Mouse (Mus musculus): ENCODE results near the gene Grb10. TPM values are rescaled to one million over a fixed set of nuclear protein-coding genes. Genes with fewer than 3 reads are reported as not detected.

Gene Grb10
- polyA plus RNA-seq, 1 experiment from 2014 or later = 121 TPM

DNA sequence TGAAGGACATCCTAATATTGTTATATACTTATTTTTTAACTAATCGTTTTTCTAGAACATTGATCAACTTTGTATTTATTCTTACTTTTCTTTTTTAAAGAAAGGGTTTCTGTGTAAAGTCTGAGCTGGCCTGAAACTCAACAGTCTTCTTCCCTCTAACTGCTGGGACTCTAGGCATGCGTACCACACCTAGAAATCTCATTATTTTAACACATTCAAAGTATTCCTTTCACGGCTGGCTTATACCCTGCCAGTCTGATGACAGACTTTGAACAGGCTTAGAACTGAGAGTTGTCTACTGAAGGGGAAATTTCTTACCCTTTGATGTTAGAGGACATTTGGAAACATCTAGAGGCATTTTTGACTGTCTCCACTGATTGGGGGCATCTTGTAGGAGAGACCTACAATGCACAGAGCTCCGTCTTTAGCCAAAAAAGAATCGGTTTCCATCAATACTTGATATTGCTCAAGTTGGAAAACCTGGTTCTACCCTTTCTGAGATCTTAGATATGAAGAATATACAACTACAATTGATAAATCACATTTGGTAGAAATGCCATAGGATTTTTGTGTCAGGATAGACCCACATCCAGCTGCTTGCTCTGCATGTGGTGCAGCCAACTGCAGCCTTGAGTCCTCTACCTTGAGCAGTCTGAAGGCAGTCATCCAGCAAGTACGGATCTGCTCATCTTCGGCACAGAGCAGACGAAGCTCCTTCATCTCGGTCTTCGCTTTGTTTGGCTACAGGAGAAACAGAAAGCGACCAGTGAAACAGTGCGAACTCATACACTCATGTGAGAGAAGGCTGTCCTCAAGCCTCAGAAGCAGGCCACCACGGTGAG lies 95.0 kb downstream of the Grb10 start:
- Histone ChIP-seq H3K4me2 (ENCODE audit: low read depth, low read length) (no peak overlapping the region), H3K27me3 (ENCODE audit: insufficient read depth, low read length) (no peaks in the 10 kb centered on the region), H3K27ac (ENCODE audit: low read depth) (no peak overlapping the region), H3K36me3 (replicated peaks; ENCODE audit: insufficient read depth, low read length) (peaks cover 20% of the 10 kb centered on the region), H3K4me3 (ENCODE audit: low read depth, low read length) (no peak overlapping the region), H3K9ac (replicated peaks) (no peak overlapping the region), H3K4me1 (ENCODE audit: insufficient read depth) (peaks cover 3% of the 10 kb centered on the region), H3K9me3 (ENCODE audit: low read length) (no peaks in the 10 kb centered on the region)
- TF ChIP-seq EP300 (IDR thresholded peaks at IDR 0.05; ENCODE audit: low read depth) = no peak
- TF ChIP-seq CTCF (IDR thresholded peaks at IDR 0.05; ENCODE audit: low read depth) = no peak
- DNase-seq (no peak), ATAC-seq (no peak)
- 82% methylated on average over 13 of the region's 13 CpGs for WGBS (ENCODE audit: insufficient replicate concordance)

DNA sequence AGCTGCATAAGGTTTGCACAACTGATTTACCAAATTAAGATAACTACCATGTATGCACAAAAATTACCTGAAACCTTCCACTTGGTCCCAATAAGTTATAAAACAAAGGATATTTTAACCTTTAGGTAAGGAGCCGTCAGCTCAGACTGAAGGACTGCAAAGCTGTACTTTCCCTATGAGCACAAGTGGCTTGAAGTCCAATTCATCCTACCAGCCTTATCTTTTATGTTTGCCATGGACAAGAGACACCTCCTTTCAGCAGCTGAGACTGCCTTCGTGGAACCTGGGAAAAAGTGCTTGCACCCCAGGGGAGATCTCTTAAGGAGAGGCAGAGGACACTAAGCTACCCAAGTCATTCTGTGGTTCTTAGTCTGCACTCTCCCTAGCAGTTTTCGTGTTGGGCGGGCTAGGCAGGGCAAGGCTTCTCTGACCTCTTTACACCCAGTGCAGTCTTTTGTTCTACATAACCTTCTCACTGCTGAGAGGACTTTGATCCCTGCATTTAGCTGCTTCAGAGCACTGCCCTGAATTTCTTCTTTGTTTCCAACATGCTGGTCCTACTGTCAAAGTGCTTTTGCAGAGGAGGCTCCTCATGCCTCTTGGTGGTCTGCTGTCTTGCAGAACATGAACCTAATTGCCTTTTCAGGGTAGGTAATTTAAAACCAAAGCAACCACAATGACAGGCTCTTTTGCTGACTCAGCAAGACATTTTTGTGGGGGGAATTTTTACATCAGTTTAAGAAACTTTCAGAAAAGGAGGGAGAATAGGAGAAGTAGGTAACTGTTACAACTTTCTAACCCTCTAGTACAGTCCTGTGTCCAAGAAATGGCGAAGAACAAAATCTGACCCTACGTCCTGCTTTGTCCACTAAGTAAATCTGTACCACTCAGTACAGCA lies 95.9 kb downstream of the Grb10 start:
- no peaks in the 10 kb centered on the region for H3K27me3 ChIP-seq (ENCODE audit: insufficient read depth, low read length)
- H3K4me1 ChIP-seq (ENCODE audit: insufficient read depth) = no peaks in the 10 kb centered on the region; the same call in 1 of the 2 replicates
- no peak overlapping the region for H3K9ac ChIP-seq (replicated peaks)
- H3K36me3 ChIP-seq (replicated peaks; ENCODE audit: insufficient read depth, low read length) = peaks cover 25% of the 10 kb centered on the region
- H3K4me3 ChIP-seq (ENCODE audit: low read depth, low read length) = no peak overlapping the region
- H3K9me3 ChIP-seq (ENCODE audit: low read length) = no peaks in the 10 kb centered on the region
- no peak overlapping the region for H3K27ac ChIP-seq (ENCODE audit: low read depth)
- 64% methylated on average over 6 of the region's 6 CpGs for WGBS (ENCODE audit: insufficient replicate concordance)
- TF ChIP-seq EP300 (IDR thresholded peaks at IDR 0.05; ENCODE audit: low read depth) (no peak), CTCF (IDR thresholded peaks at IDR 0.05; ENCODE audit: low read depth) (no peak)
- no peak overlapping the region for H3K4me2 ChIP-seq (ENCODE audit: low read depth, low read length)
- ATAC-seq (0 out of 2 replicates have a peak, but pooled peaks have one; percentile 16), DNase-seq (no peak)

GRCm38 (mm10) chr11:11940833-11941681 lies 97.4 kb downstream of the Grb10 start:
- Histone ChIP-seq H3K9me3 (ENCODE audit: low read length) (no peaks in the 10 kb centered on the region), H3K36me3 (replicated peaks; ENCODE audit: insufficient read depth, low read length) (peaks cover 25% of the 10 kb centered on the region), H3K9ac (replicated peaks) (no peak overlapping the region), H3K27ac (ENCODE audit: low read depth) (0 out of 2 replicates have a peak overlapping the region, but pooled peaks have one; percentile 16), H3K4me1 (ENCODE audit: insufficient read depth) (no peaks in the 10 kb centered on the region; the same call in 1 of the 2 replicates), H3K27me3 (ENCODE audit: insufficient read depth, low read length) (no peaks in the 10 kb centered on the region), H3K4me2 (ENCODE audit: low read depth, low read length) (no peak overlapping the region), H3K4me3 (ENCODE audit: low read depth, low read length) (no peak overlapping the region)
- ATAC-seq (no peak), DNase-seq (no peak)
- WGBS (ENCODE audit: insufficient replicate concordance) = 87% methylated on average over 5 of the region's 5 CpGs
- TF ChIP-seq EP300 (IDR thresholded peaks at IDR 0.05; ENCODE audit: low read depth) = no peak
- TF ChIP-seq CTCF (IDR thresholded peaks at IDR 0.05; ENCODE audit: low read depth) = no peak

GRCm38 (mm10) chr11:11939611-11940010 lies 98.9 kb downstream of the Grb10 start:
- H3K4me2 ChIP-seq (ENCODE audit: low read depth, low read length) = no peak overlapping the region
- TF ChIP-seq EP300 (IDR thresholded peaks at IDR 0.05; ENCODE audit: low read depth) (no peak), CTCF (IDR thresholded peaks at IDR 0.05; ENCODE audit: low read depth) (no peak)
- peaks cover 26% of the 10 kb centered on the region for H3K36me3 ChIP-seq (replicated peaks; ENCODE audit: insufficient read depth, low read length)
- no peak for DNase-seq
- no peak overlapping the region for H3K4me3 ChIP-seq (ENCODE audit: low read depth, low read length)
- H3K9ac ChIP-seq (replicated peaks) = no peak overlapping the region
- H3K27me3 ChIP-seq (ENCODE audit: insufficient read depth, low read length) = no peaks in the 10 kb centered on the region
- no peak overlapping the region for H3K27ac ChIP-seq (ENCODE audit: low read depth)
- H3K4me1 ChIP-seq (ENCODE audit: insufficient read depth) = no peaks in the 10 kb centered on the region; the same call in 1 of the 2 replicates
- no peaks in the 10 kb centered on the region for H3K9me3 ChIP-seq (ENCODE audit: low read length)
- WGBS (ENCODE audit: insufficient replicate concordance) = 49% methylated on average over 3 of the region's 3 CpGs
- no peak for ATAC-seq

- H3K4me1 ChIP-seq (ENCODE audit: insufficient read depth) = no peaks in the 10 kb centered on the region; the same call in 1 of the 2 replicates
- no peak for TF ChIP-seq EP300 (IDR thresholded peaks at IDR 0.05; ENCODE audit: low read depth)
- no peak for TF ChIP-seq CTCF (IDR thresholded peaks at IDR 0.05; ENCODE audit: low read depth)
- ATAC-seq (no peak), DNase-seq (no peak)
- no peaks in the 10 kb centered on the region for H3K9me3 ChIP-seq (ENCODE audit: low read length)
- H3K4me2 ChIP-seq (ENCODE audit: low read depth, low read length) = no peak overlapping the region
- peaks cover 20% of the 10 kb centered on the region for H3K36me3 ChIP-seq (replicated peaks; ENCODE audit: insufficient read depth, low read length)
- no peaks in the 10 kb centered on the region for H3K27me3 ChIP-seq (ENCODE audit: insufficient read depth, low read length)
- no peak overlapping the region for H3K9ac ChIP-seq (replicated peaks)
- no peak overlapping the region for H3K27ac ChIP-seq (ENCODE audit: low read depth)
- 83% methylated on average over 1 of the region's 1 CpGs for WGBS (ENCODE audit: insufficient replicate concordance)
- H3K4me3 ChIP-seq (ENCODE audit: low read depth, low read length) = no peak overlapping the region
Observed at GRCm38 (mm10) chr11:11938591-11938990, 99.9 kb downstream of the Grb10 start.

Measured in liver, postnatal 0 days (tissue).